Mouse (Mus musculus) MEL (cell line): Measurements from ENCODE around the gene Xlr. TPM values are rescaled to one million over a fixed set of nuclear protein-coding genes. Genes with fewer than 3 reads are reported as not detected.

Experiments
- polyA plus RNA-seq, 2 experiments: library from polyadenylated mRNA; stranded (reverse) in 1 of 2; unstranded in 1 of 2; fragments of >175 nt in 1 of 2; fragments of >200 nt in 1 of 2; gene quantifications; 2 replicates each; pipeline versions ENCODE4 v1.2.1 to v1.2.4; 2012; ENCODE audit warnings: low replicate concordance in 2 of 2, low read depth in 1 of 2; ENCODE audit not compliant: insufficient read length in 2 of 2, insufficient read depth in 1 of 2, missing spikeins in 1 of 2
- total RNA-seq: library from RNA; depleted of rRNA; stranded (reverse); fragments of 300-350 nt; gene quantifications from 2 replicates; pipeline ENCODE4 v1.2.3, GENCODE M21; 2012; rRNA removed

Xlr gene
- total and polyA plus RNA-seq, 3 experiments = 31.5 to 46.6 TPM; not detected in 1

Other genes with a start within 250 kb of the Xlr start
- gene Rtl8c, start 189.7 kb downstream of the Xlr start, total RNA-seq = not detected in 2 replicates
- not detected for gene Rtl8c, start 189.7 kb downstream of the Xlr start, polyA plus RNA-seq
- gene Gm14597, start 188.7 kb downstream of the Xlr start, total RNA-seq = not detected in 2 replicates
- not detected for gene Gm14597, start 188.7 kb downstream of the Xlr start, polyA plus RNA-seq
- not detected in 2 replicates for gene Rtl8a, start 154.0 kb downstream of the Xlr start, total RNA-seq
- not detected for gene Rtl8a, start 154.0 kb downstream of the Xlr start, polyA plus RNA-seq
- not detected in 2 replicates for gene Rtl8b, start 127.3 kb downstream of the Xlr start, total RNA-seq
- gene Rtl8b, start 127.3 kb downstream of the Xlr start, polyA plus RNA-seq = not detected
- gene 4930502E18Rik, start 72.9 kb downstream of the Xlr start, total RNA-seq = not detected in 2 replicates
- gene 4930502E18Rik, start 72.9 kb downstream of the Xlr start, polyA plus RNA-seq = not detected
- not detected in 2 replicates for gene 1700013H16Rik, start 39.9 kb downstream of the Xlr start, total RNA-seq
- not detected for gene 1700013H16Rik, start 39.9 kb downstream of the Xlr start, polyA plus RNA-seq
- 0.19 and 0.26 TPM in 2 replicates for gene Zfp36l3, start 21.3 kb downstream of the Xlr start, total RNA-seq
- gene Zfp36l3, start 21.3 kb downstream of the Xlr start, polyA plus RNA-seq = under 1 TPM in 1 of 2 experiments, not detected in 1; 0.42 TPM